Mouse (Mus musculus): Measurements from ENCODE around the gene Plcd3.

- TF ChIP-seq CTCF (IDR thresholded peaks at IDR 0.05), result no peak; the same call in 1 of the 2 replicates
- no peak for TF ChIP-seq EP300 (IDR thresholded peaks at IDR 0.05)
Observed at GRCm38 (mm10) chr11:103028176-103028891, 73.1 kb downstream of the Plcd3 start, which contains the start of the genes Nmt1 and Dcakd.
